Mouse (Mus musculus): ENCODE results near the gene Ifrd1. TPM values are rescaled to one million over a fixed set of nuclear protein-coding genes. Genes with fewer than 3 reads are reported as not detected.

The Ifrd1 gene
- polyA plus RNA-seq, 1 experiment from 2014 or later, result 93.7 TPM

DNA sequence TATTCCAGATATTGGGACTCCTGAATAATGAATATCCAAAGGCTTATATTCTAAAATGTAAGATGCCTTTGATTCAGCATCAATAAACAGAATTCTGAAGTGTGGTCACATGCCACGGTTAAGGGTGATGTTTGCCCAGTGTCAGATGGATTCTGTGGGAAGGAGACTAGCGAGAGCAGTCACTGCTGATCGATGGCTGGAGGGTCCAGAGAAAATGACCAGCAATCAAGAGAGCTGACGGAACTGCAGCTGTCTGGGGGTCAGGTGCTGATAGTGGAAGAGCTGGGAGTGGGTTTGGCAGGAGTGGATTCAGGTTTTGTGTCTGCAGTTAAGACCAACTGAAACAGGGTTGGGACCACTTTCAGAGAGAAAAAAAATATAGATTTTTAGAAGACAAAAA, 5.1 kb downstream of the Ifrd1 start:
- peak overlapping the region; percentile 55; the same call in 1 of the 2 replicates for H3K4me2 ChIP-seq (ENCODE audit: low read length)
- H3K4me3 ChIP-seq (ENCODE audit: control insufficient read depth in 1 of 2, insufficient read depth in 1 of 2, low read depth in 1 of 2, low read length in 2 of 2), result no peak overlapping the region
- no peaks in the 10 kb centered on the region for H3K36me3 ChIP-seq (ENCODE audit: control insufficient read depth, insufficient read depth, low read length)
- ATAC-seq (ENCODE audit: insufficient number of reproducible peaks, insufficient read depth, low FRiP score, low read depth), result no peak
- no peak overlapping the region for H3K27ac ChIP-seq (replicated peaks in 1 of 2; ENCODE audit: control insufficient read depth in 1 of 2, insufficient read depth in 1 of 2, low read depth in 2 of 2, low read length in 2 of 2)
- peaks cover 5 to 17% of the 10 kb centered on the region in 2 experiments for H3K4me1 ChIP-seq (ENCODE audit: control insufficient read depth in 2 of 2, insufficient read depth in 2 of 2, low read length in 2 of 2)
- peak overlapping the region; percentile 8; the same call in 1 of the 2 replicates for H3K9ac ChIP-seq (ENCODE audit: low read length)
- H3K27me3 ChIP-seq (ENCODE audit: control insufficient read depth, insufficient read depth, low read length), result no peaks in the 10 kb centered on the region
- H3K9me3 ChIP-seq (ENCODE audit: control insufficient read depth, low read length), result no peaks in the 10 kb centered on the region
- 60% methylated on average over 4 of the region's 4 CpGs for WGBS

DNA sequence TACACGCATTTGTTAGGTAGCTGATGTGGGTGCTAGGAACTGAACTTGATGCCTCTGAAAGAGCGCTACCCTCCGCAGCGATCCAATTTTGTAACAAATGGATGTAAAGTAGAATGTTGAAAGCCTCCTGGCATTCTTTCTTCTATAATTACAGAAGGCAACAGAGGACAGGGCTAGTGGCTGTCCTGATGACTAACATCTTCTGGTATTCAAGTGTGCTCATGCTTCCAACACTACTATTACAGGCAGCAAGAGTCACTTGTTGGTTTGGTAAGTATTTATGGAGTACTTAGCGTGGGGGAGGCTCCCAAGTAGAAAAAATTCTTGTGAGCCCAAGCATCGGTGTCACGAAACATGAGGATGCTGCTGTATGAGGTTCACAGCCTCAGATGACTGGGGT, 9.1 kb downstream of the Ifrd1 start:
- H3K4me2 ChIP-seq (ENCODE audit: low read length), result no peak overlapping the region
- WGBS, result 76% methylated on average over 7 of the region's 7 CpGs
- no peaks in the 10 kb centered on the region for H3K9me3 ChIP-seq (ENCODE audit: control insufficient read depth, low read length)
- H3K27me3 ChIP-seq (ENCODE audit: control insufficient read depth, insufficient read depth, low read length), result no peaks in the 10 kb centered on the region
- no peak overlapping the region for H3K9ac ChIP-seq (ENCODE audit: low read length)
- H3K4me3 ChIP-seq (ENCODE audit: control insufficient read depth in 1 of 2, insufficient read depth in 1 of 2, low read depth in 1 of 2, low read length in 2 of 2), result no peak overlapping the region
- peaks cover 0 to 6% of the 10 kb centered on the region in 2 experiments; a peak in 3 of 4 replicates for H3K4me1 ChIP-seq (ENCODE audit: control insufficient read depth in 2 of 2, insufficient read depth in 2 of 2, low read length in 2 of 2)
- H3K27ac ChIP-seq (replicated peaks in 1 of 2; ENCODE audit: control insufficient read depth in 1 of 2, insufficient read depth in 1 of 2, low read depth in 2 of 2, low read length in 2 of 2), result no peak overlapping the region
- ATAC-seq (ENCODE audit: insufficient number of reproducible peaks, insufficient read depth, low FRiP score, low read depth), result no peak
- H3K36me3 ChIP-seq (ENCODE audit: control insufficient read depth, insufficient read depth, low read length), result no peaks in the 10 kb centered on the region

DNA sequence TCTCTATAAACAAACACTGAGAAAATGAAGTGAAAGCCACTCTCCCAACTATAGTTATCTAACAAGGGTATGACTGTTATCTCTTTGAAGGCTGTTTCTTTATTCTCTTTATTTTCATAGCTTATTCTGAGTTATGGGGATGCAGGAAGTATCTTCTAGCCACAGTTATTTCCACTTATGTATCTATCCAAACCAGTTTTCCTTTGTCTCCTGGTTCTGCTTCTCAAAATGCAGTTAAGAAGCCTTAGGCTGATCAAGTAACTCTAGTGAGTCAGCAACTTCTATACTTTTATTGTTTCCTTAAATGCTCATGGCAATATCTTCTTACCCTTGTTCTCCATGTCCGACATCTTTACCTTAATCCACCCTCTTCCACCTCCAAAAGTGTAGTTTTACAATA, 16.1 kb downstream of the Ifrd1 start:
- H3K4me2 ChIP-seq (ENCODE audit: low read length), result no peak overlapping the region
- H3K9me3 ChIP-seq (ENCODE audit: control insufficient read depth, low read length), result no peaks in the 10 kb centered on the region
- no peak overlapping the region for H3K9ac ChIP-seq (ENCODE audit: low read length)
- H3K36me3 ChIP-seq (ENCODE audit: control insufficient read depth, insufficient read depth, low read length), result no peaks in the 10 kb centered on the region
- ATAC-seq (ENCODE audit: insufficient number of reproducible peaks, insufficient read depth, low FRiP score, low read depth), result no peak
- WGBS, result 86% methylated on average over 1 of the region's 1 CpGs
- no peak overlapping the region for H3K27ac ChIP-seq (replicated peaks in 1 of 2; ENCODE audit: control insufficient read depth in 1 of 2, insufficient read depth in 1 of 2, low read depth in 2 of 2, low read length in 2 of 2)
- H3K4me1 ChIP-seq (ENCODE audit: control insufficient read depth in 2 of 2, insufficient read depth in 2 of 2, low read length in 2 of 2), result no peaks in the 10 kb centered on the region
- no peaks in the 10 kb centered on the region for H3K27me3 ChIP-seq (ENCODE audit: control insufficient read depth, insufficient read depth, low read length)
- H3K4me3 ChIP-seq (ENCODE audit: control insufficient read depth in 1 of 2, insufficient read depth in 1 of 2, low read depth in 1 of 2, low read length in 2 of 2), result no peak overlapping the region

DNA sequence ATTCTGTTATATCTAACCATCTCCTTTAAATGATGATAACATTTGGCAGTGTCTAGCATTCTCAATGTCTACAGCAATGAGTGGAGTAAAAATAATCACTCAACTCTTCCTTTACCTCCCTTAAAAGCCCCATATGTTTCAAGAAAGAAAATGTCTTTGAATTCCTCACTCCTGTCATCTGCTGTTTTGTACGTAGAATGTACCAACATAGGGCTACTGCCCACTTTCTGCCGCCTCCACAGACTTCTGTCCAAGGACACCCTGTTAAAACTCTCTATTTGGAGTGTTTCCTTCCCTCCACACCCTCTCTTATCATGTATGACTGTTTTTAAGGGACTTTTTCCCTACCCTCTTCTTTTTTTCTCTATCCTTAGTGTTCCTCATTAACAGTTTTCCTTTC, 16.7 kb downstream of the Ifrd1 start:
- 81% methylated on average over 2 of the region's 2 CpGs for WGBS
- Histone ChIP-seq H3K9ac (ENCODE audit: low read length) (no peak overlapping the region), H3K9me3 (ENCODE audit: control insufficient read depth, low read length) (no peaks in the 10 kb centered on the region), H3K4me1 (ENCODE audit: control insufficient read depth in 2 of 2, insufficient read depth in 2 of 2, low read length in 2 of 2) (no peaks in the 10 kb centered on the region), H3K4me2 (ENCODE audit: low read length) (no peak overlapping the region), H3K27me3 (ENCODE audit: control insufficient read depth, insufficient read depth, low read length) (no peaks in the 10 kb centered on the region), H3K27ac (replicated peaks in 1 of 2; ENCODE audit: control insufficient read depth in 1 of 2, insufficient read depth in 1 of 2, low read depth in 2 of 2, low read length in 2 of 2) (no peak overlapping the region), H3K36me3 (ENCODE audit: control insufficient read depth, insufficient read depth, low read length) (no peaks in the 10 kb centered on the region), H3K4me3 (ENCODE audit: control insufficient read depth in 1 of 2, insufficient read depth in 1 of 2, low read depth in 1 of 2, low read length in 2 of 2) (no peak overlapping the region)
- ATAC-seq (ENCODE audit: insufficient number of reproducible peaks, insufficient read depth, low FRiP score, low read depth), result no peak

DNA sequence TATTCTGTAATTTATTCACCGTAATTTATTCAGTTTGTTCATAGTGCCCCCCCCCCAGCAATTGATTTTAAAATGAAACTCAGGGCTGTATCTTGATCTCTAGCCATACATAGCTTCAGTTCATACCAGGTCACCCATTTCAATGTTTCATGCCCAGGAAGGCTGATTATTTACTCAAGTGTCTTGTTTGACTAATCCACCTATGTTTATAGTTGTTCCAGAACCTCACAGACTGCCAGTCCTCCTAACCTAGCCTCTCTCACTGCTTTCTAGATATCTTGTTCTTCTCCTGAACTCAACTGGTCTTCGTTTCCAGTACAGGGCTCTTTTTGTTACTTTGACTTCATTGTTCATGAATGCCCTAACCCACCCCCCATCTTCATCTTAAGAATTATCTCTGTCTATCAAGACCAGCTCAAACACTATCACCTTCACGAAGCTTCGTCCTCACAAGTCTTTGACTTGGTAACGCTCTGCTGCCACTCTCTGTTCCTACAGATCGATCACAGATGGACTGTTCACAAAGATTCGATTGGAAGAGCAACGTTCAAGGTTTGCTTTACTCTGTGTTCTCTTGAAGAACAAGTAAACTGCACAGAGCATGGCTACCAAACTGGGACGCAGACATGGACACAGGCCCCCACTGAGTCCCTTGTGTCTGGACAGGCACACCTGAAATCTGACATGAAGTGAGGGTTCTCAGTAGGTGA, 24.0 kb downstream of the Ifrd1 start:
- WGBS, result 91% methylated on average over 9 of the region's 9 CpGs
- no peaks in the 10 kb centered on the region for H3K36me3 ChIP-seq (ENCODE audit: control insufficient read depth, insufficient read depth, low read length)
- no peak overlapping the region for H3K9ac ChIP-seq (ENCODE audit: low read length)
- no peaks in the 10 kb centered on the region for H3K27me3 ChIP-seq (ENCODE audit: control insufficient read depth, insufficient read depth, low read length)
- no peak overlapping the region for H3K4me3 ChIP-seq (ENCODE audit: control insufficient read depth in 1 of 2, insufficient read depth in 1 of 2, low read depth in 1 of 2, low read length in 2 of 2)
- no peak for ATAC-seq (ENCODE audit: insufficient number of reproducible peaks, insufficient read depth, low FRiP score, low read depth)
- H3K27ac ChIP-seq (replicated peaks in 1 of 2; ENCODE audit: control insufficient read depth in 1 of 2, insufficient read depth in 1 of 2, low read depth in 2 of 2, low read length in 2 of 2), result no peak overlapping the region; a peak in 1 of 4 replicates
- peaks cover 5 to 21% of the 10 kb centered on the region in 2 experiments for H3K4me1 ChIP-seq (ENCODE audit: control insufficient read depth in 2 of 2, insufficient read depth in 2 of 2, low read length in 2 of 2)
- H3K4me2 ChIP-seq (ENCODE audit: low read length), result peak overlapping the region; percentile 70
- H3K9me3 ChIP-seq (ENCODE audit: control insufficient read depth, low read length), result no peaks in the 10 kb centered on the region

DNA sequence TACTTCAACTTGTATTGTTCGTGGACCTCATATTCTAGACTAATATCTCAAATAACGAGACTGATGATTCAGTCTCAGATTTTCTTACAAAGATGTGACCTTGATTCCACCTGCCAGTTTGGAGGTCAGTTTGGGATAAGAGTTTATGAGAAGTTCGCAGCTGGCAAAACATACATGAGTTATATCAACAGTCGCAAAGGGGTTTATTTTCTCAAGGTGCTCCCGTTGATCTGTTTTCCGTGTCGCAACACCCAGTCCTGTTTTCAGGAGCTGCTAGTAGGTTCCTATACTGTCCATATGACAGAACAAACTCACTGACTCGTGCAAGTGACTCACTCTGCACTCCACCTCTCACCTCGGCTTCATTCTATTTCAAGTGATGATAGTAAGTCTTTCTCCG, 24.6 kb downstream of the Ifrd1 start:
- WGBS, result 43% methylated on average over 10 of the region's 10 CpGs
- peak overlapping the region; percentile 85 to 88 for H3K27ac ChIP-seq (replicated peaks in 1 of 2; ENCODE audit: control insufficient read depth in 1 of 2, insufficient read depth in 1 of 2, low read depth in 2 of 2, low read length in 2 of 2)
- peak overlapping the region; percentile 70 for H3K4me2 ChIP-seq (ENCODE audit: low read length)
- H3K9me3 ChIP-seq (ENCODE audit: control insufficient read depth, low read length), result no peaks in the 10 kb centered on the region
- no peaks in the 10 kb centered on the region for H3K27me3 ChIP-seq (ENCODE audit: control insufficient read depth, insufficient read depth, low read length)
- no peaks in the 10 kb centered on the region for H3K36me3 ChIP-seq (ENCODE audit: control insufficient read depth, insufficient read depth, low read length)
- no peak for ATAC-seq (ENCODE audit: insufficient number of reproducible peaks, insufficient read depth, low FRiP score, low read depth)
- peak overlapping the region; percentile 46 to 98 for H3K4me3 ChIP-seq (ENCODE audit: control insufficient read depth in 1 of 2, insufficient read depth in 1 of 2, low read depth in 1 of 2, low read length in 2 of 2)
- H3K9ac ChIP-seq (ENCODE audit: low read length), result peak overlapping the region; percentile 64
- peaks cover 5 to 21% of the 10 kb centered on the region in 2 experiments for H3K4me1 ChIP-seq (ENCODE audit: control insufficient read depth in 2 of 2, insufficient read depth in 2 of 2, low read length in 2 of 2)

DNA sequence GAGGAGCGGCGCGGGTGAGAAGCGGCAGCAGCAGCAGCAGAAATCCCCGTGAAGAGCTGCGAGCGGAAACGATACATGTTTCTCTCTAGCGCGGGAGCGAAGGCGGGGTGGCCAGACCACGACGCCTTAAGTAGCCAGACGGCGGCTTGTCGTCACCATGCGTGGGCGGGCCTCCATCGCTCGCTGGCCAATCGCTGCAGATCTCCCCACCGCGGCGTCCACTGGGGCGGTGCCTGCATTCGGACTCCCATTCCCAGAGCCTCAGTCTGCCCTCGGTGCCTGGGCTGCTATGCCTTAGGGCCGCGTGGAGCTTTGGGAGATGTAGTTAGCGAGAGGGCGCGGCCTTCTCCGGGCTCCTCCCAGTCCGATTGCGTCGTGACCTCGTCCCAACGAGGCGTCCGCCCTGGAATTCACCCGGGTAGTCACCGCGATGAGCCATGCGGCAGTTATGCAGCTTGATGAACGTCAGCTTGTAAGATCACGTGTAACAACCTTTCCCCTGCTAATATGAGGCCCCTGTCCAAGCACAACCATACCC, 25.2 kb downstream of the Ifrd1 start:
- Histone ChIP-seq H3K4me1 (ENCODE audit: control insufficient read depth in 2 of 2, insufficient read depth in 2 of 2, low read length in 2 of 2) (peaks cover 5 to 21% of the 10 kb centered on the region in 2 experiments), H3K4me3 (ENCODE audit: control insufficient read depth in 1 of 2, insufficient read depth in 1 of 2, low read depth in 1 of 2, low read length in 2 of 2) (peak overlapping the region; percentile 81 to 98), H3K9me3 (ENCODE audit: control insufficient read depth, low read length) (no peaks in the 10 kb centered on the region), H3K9ac (ENCODE audit: low read length) (peak overlapping the region; percentile 99), H3K27ac (replicated peaks in 1 of 2; ENCODE audit: control insufficient read depth in 1 of 2, insufficient read depth in 1 of 2, low read depth in 2 of 2, low read length in 2 of 2) (peak overlapping the region; percentile 94 to 99), H3K4me2 (ENCODE audit: low read length) (peak overlapping the region; percentile 74), H3K27me3 (ENCODE audit: control insufficient read depth, insufficient read depth, low read length) (no peaks in the 10 kb centered on the region), H3K36me3 (ENCODE audit: control insufficient read depth, insufficient read depth, low read length) (no peaks in the 10 kb centered on the region)
- ATAC-seq (ENCODE audit: insufficient number of reproducible peaks, insufficient read depth, low FRiP score, low read depth), result peak; percentile 98
- WGBS, result 0% methylated on average over 47 of the region's 47 CpGs
